Mouse (Mus musculus): ENCODE results near the gene BC005537. TPM values are rescaled to one million over a fixed set of nuclear protein-coding genes. Genes with fewer than 3 reads are reported as not detected.
"Not testable (repeated sequence)": the region's sequence is repeated elsewhere in the genome, so short reads cannot be mapped to it uniquely, and the experiment has no call there.

BC005537 gene
- total RNA-seq (2015) = 142 and 148 TPM in 2 replicates
- total RNA-seq (2017) = 59.3 and 60.2 TPM in 2 replicates

GRCm38 (mm10) chr13:24801308-24801921, at the start of gene BC005537:
TSS of gene BC005537 (plus strand) at chr13:24801657.
- peak; percentile 53 for ATAC-seq (replicated peaks; ENCODE audit: poor library complexity)

GRCm38 (mm10) chr13:24756756-24757155, 44.7 kb upstream of the BC005537 start:
- ATAC-seq (replicated peaks; ENCODE audit: poor library complexity) = no peak

- ATAC-seq (replicated peaks; ENCODE audit: poor library complexity) = no peak
These were observed 43.5 kb upstream of the BC005537 start for GRCm38 (mm10) chr13:24757820-24758564.

GRCm38 (mm10) chr13:24759451-24759850, 42.0 kb upstream of the BC005537 start:
- no peak for ATAC-seq (replicated peaks; ENCODE audit: poor library complexity)

GRCm38 (mm10) chr13:24760351-24760870, 41.0 kb upstream of the BC005537 start:
- ATAC-seq (replicated peaks; ENCODE audit: poor library complexity) = no peak

GRCm38 (mm10) chr13:24761083-24761402, 40.4 kb upstream of the BC005537 start:
- no peak for ATAC-seq (replicated peaks; ENCODE audit: poor library complexity)

- ATAC-seq (replicated peaks; ENCODE audit: poor library complexity) = peak; percentile 90
These were observed 39.8 kb upstream of the BC005537 start, which contains the start of gene Gmnn for GRCm38 (mm10) chr13:24761403-24762227. TSS of gene Gmnn (minus strand) at chr13:24761923.

- ATAC-seq (replicated peaks; ENCODE audit: poor library complexity) = no peak
These were observed 39.2 kb upstream of the BC005537 start for GRCm38 (mm10) chr13:24762254-24762653.

GRCm38 (mm10) chr13:24767809-24768208, 33.6 kb upstream of the BC005537 start:
- ATAC-seq (replicated peaks; ENCODE audit: poor library complexity) = not testable (repeated sequence)

- not testable (repeated sequence) for ATAC-seq (replicated peaks; ENCODE audit: poor library complexity)
These were observed 30.0 kb upstream of the BC005537 start for GRCm38 (mm10) chr13:24771482-24771881.

GRCm38 (mm10) chr13:24776146-24776844, 25.2 kb upstream of the BC005537 start:
- peak; percentile 99 for ATAC-seq (replicated peaks; ENCODE audit: poor library complexity)

- ATAC-seq (replicated peaks; ENCODE audit: poor library complexity) = no peak
These were observed 23.4 kb upstream of the BC005537 start for GRCm38 (mm10) chr13:24778026-24778425.

- ATAC-seq (replicated peaks; ENCODE audit: poor library complexity) = no peak
These were observed 22.6 kb upstream of the BC005537 start for GRCm38 (mm10) chr13:24778706-24779380.

GRCm38 (mm10) chr13:24781916-24782315, 19.5 kb upstream of the BC005537 start:
- ATAC-seq (replicated peaks; ENCODE audit: poor library complexity) = no peak

GRCm38 (mm10) chr13:24786014-24786490, 15.4 kb upstream of the BC005537 start:
- peak; percentile 66 for ATAC-seq (replicated peaks; ENCODE audit: poor library complexity)

- no peak for ATAC-seq (replicated peaks; ENCODE audit: poor library complexity)
These were observed 14.0 kb upstream of the BC005537 start for GRCm38 (mm10) chr13:24787477-24787876.

- peak; percentile 100 for ATAC-seq (replicated peaks; ENCODE audit: poor library complexity)
These were observed 10.1 kb upstream of the BC005537 start for GRCm38 (mm10) chr13:24791349-24791748.

- peak; percentile 45 for ATAC-seq (replicated peaks; ENCODE audit: poor library complexity)
These were observed 8.9 kb upstream of the BC005537 start for GRCm38 (mm10) chr13:24792411-24793045.

GRCm38 (mm10) chr13:24798686-24799085, 2.8 kb upstream of the BC005537 start:
- no peak for ATAC-seq (replicated peaks; ENCODE audit: poor library complexity)

Measured in megakaryocyte progenitor cell, adult 5-6 weeks (primary cell).